Mouse (Mus musculus) limb, embryonic 12.5 days (tissue): ENCODE measurements around the gene Fam83c. TPM values are rescaled to one million over a fixed set of nuclear protein-coding genes. Genes with fewer than 3 reads are reported as not detected.

Experiments
- ATAC-seq: fragments of 200-750 bp; cut with Nextera tagmentation; 2 replicates; pipeline ENCODE4 v1.8.0; 2017; ENCODE audit warnings: low read depth, moderate TSS enrichment; ENCODE audit not compliant: insufficient number of reproducible peaks, insufficient read depth, low FRiP score, low TSS enrichment
- H3K27ac ChIP-seq: fragments of 300-500 bp; sonication (generic); 2 replicates; pipeline ENCODE4 v1.5.1; 2016; ENCODE audit warnings: mild to moderate bottlenecking, moderate library complexity
- H3K27me3 ChIP-seq: fragments of 300-500 bp; sonication (generic); 2 replicates; pipeline ENCODE4 v1.6.1; 2016; ENCODE audit warnings: mild to moderate bottlenecking, moderate library complexity
- H3K36me3 ChIP-seq: fragments of 300-500 bp; sonication (generic); 2 replicates; pipeline ENCODE4 v1.6.1; 2016; ENCODE audit warnings: mild to moderate bottlenecking, moderate library complexity
- H3K4me1 ChIP-seq: fragments of 300-500 bp; sonication (generic); replicated peaks from 2 replicates; pipeline ENCODE4 v1.6.1; 2016
- H3K4me2 ChIP-seq: fragments of 300-500 bp; sonication (generic); 2 replicates; pipeline ENCODE4 v1.6.1; 2016; ENCODE audit warnings: mild to moderate bottlenecking, moderate library complexity
- H3K4me3 ChIP-seq: fragments of 300-500 bp; sonication (generic); replicated peaks from 2 replicates; pipeline ENCODE4 v1.5.1; 2016; ENCODE audit warnings: mild to moderate bottlenecking
- H3K9ac ChIP-seq: fragments of 300-500 bp; sonication (generic); replicated peaks from 2 replicates; pipeline ENCODE4 v1.6.1; 2016; ENCODE audit warnings: mild to moderate bottlenecking, moderate library complexity
- H3K9me3 ChIP-seq: fragments of 300-500 bp; sonication (generic); 2 replicates; pipeline ENCODE4 v1.6.1; 2016; ENCODE audit warnings: mild to moderate bottlenecking, moderate library complexity
- WGBS: fragments of 180-500 bp; shearing (Covaris S2); methylation state at CpG from one replicate; pipeline ENCODE4 v1.1.7; 2016; 5-methylcytosine and 5-hydroxymethylcytosine counted together
- polyA plus RNA-seq: library from polyadenylated mRNA; unstranded; fragments of >200 nt; fragmentation: Nextera tagmentation; extraction: Ambion mirVana; gene quantifications from 2 replicates; pipeline ENCODE4 v1.2.1, GENCODE M21; 2016

Gene Fam83c
- polyA plus RNA-seq, 1 experiment from 2014 or later, result 0.31 TPM

DNA sequence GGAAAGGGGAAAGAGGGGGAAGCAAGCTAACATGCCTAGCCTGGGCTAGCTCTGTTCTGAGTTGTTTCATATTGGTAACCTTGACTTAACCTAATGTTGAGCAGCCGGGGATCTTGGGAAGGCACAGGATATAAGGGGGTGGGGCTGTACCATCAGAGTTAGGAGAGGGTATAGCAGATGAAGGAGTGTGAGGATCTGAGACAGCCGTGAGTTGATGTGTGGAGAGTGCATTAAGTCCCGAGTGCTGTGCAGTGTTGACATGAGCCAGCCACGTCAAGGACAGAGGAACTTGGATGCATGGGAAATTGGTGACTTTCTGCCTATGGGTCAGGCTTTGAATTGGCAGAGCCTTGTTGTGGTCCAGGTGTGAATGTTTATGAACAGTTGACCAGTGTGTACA lies 22.0 kb downstream of the Fam83c start:
- H3K27me3 ChIP-seq, result peaks cover 4% of the 10 kb centered on the region; the same call in 1 of the 2 replicates
- ATAC-seq, result no peak
- 74% methylated on average over 4 of the region's 4 CpGs for whole genome bisulfite sequencing
- H3K36me3 ChIP-seq, result 0 out of 2 replicates have a peak, but pooled peaks cover 2% of the 10 kb centered on the region
- H3K4me1 ChIP-seq, result 0 out of 2 replicates have a peak, but pooled peaks cover 10% of the 10 kb centered on the region
- no peaks in the 10 kb centered on the region for H3K9me3 ChIP-seq
- no peak overlapping the region for H3K9ac ChIP-seq
- no peak overlapping the region for H3K4me2 ChIP-seq
- no peak overlapping the region for H3K4me3 ChIP-seq
- no peak overlapping the region for H3K27ac ChIP-seq

GRCm38 (mm10) chr2:155811821-155812396 lies 22.7 kb downstream of the Fam83c start:
- Histone ChIP-seq H3K36me3 (no peaks in the 10 kb centered on the region), H3K4me3 (no peak overlapping the region), H3K4me2 (no peak overlapping the region), H3K27ac (no peak overlapping the region), H3K27me3 (peaks cover 4% of the 10 kb centered on the region; the same call in 1 of the 2 replicates), H3K4me1 (0 out of 2 replicates have a peak, but pooled peaks cover 9% of the 10 kb centered on the region), H3K9me3 (no peaks in the 10 kb centered on the region), H3K9ac (no peak overlapping the region)
- 34% methylated on average over 16 of the region's 16 CpGs for WGBS
- no peak for ATAC-seq

DNA sequence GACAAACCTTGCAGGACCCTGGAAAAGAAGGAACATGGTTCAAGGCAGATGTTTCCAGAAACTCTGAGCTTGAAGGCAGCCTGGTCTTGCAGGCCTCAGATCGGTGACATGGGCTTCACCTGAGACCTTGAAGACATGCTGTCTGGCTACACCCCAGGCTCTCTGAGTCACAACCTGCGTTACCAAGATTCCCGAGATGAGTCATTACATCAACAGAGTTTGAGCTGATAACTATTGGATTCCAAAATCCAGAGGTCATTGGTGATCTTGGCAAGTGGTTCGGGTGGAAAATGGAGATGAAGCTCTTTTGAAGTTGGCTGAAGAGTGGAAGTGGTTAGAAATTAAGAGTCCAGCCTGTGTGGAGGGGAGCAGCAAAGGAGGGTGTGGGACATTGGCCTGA lies 25.0 kb downstream of the Fam83c start:
- H3K27ac ChIP-seq, result no peak overlapping the region
- no peak overlapping the region for H3K4me3 ChIP-seq
- H3K9ac ChIP-seq, result no peak overlapping the region
- 89% methylated on average over 4 of the region's 4 CpGs for WGBS
- no peaks in the 10 kb centered on the region for H3K36me3 ChIP-seq
- ATAC-seq, result no peak
- H3K4me1 ChIP-seq, result 0 out of 2 replicates have a peak, but pooled peaks cover 2% of the 10 kb centered on the region
- no peak overlapping the region for H3K4me2 ChIP-seq
- peaks cover 4% of the 10 kb centered on the region; the same call in 1 of the 2 replicates for H3K27me3 ChIP-seq
- no peaks in the 10 kb centered on the region for H3K9me3 ChIP-seq

- Histone ChIP-seq H3K27ac (no peak overlapping the region), H3K4me3 (no peak overlapping the region), H3K4me1 (no peaks in the 10 kb centered on the region), H3K36me3 (no peaks in the 10 kb centered on the region), H3K27me3 (peaks cover 4% of the 10 kb centered on the region; the same call in 1 of the 2 replicates), H3K4me2 (no peak overlapping the region), H3K9me3 (no peaks in the 10 kb centered on the region), H3K9ac (no peak overlapping the region)
- WGBS, result 56% methylated on average over 4 of the region's 4 CpGs
- no peak for ATAC-seq
These were observed 27.2 kb downstream of the Fam83c start for GRCm38 (mm10) chr2:155807408-155807807.

GRCm38 (mm10) chr2:155806548-155806947 lies 28.1 kb downstream of the Fam83c start:
- no peaks in the 10 kb centered on the region for H3K4me1 ChIP-seq
- H3K27ac ChIP-seq, result no peak overlapping the region
- no peak overlapping the region for H3K4me2 ChIP-seq
- WGBS, result 70% methylated on average over 5 of the region's 5 CpGs
- peaks cover 4% of the 10 kb centered on the region; the same call in 1 of the 2 replicates for H3K27me3 ChIP-seq
- no peak overlapping the region for H3K9ac ChIP-seq
- no peak for ATAC-seq
- no peak overlapping the region for H3K4me3 ChIP-seq
- no peaks in the 10 kb centered on the region for H3K9me3 ChIP-seq
- H3K36me3 ChIP-seq, result no peaks in the 10 kb centered on the region

GRCm38 (mm10) chr2:155805925-155806255 lies 28.8 kb downstream of the Fam83c start:
- WGBS, result 82% methylated on average over 6 of the region's 6 CpGs
- H3K27me3 ChIP-seq, result peaks cover 4% of the 10 kb centered on the region; the same call in 1 of the 2 replicates
- H3K4me3 ChIP-seq, result no peak overlapping the region
- H3K9ac ChIP-seq, result no peak overlapping the region
- H3K27ac ChIP-seq, result no peak overlapping the region
- no peaks in the 10 kb centered on the region for H3K4me1 ChIP-seq
- no peaks in the 10 kb centered on the region for H3K9me3 ChIP-seq
- H3K36me3 ChIP-seq, result no peaks in the 10 kb centered on the region
- no peak for ATAC-seq
- H3K4me2 ChIP-seq, result no peak overlapping the region

- H3K9ac ChIP-seq, result no peak overlapping the region
- H3K4me3 ChIP-seq, result no peak overlapping the region
- H3K36me3 ChIP-seq, result no peaks in the 10 kb centered on the region
- no peaks in the 10 kb centered on the region for H3K4me1 ChIP-seq
- WGBS, result 46% methylated on average over 6 of the region's 6 CpGs
- no peaks in the 10 kb centered on the region for H3K9me3 ChIP-seq
- no peak for ATAC-seq
- H3K4me2 ChIP-seq, result no peak overlapping the region
- H3K27ac ChIP-seq, result no peak overlapping the region
- peaks cover 4% of the 10 kb centered on the region; the same call in 1 of the 2 replicates for H3K27me3 ChIP-seq
These were observed 29.3 kb downstream of the Fam83c start for GRCm38 (mm10) chr2:155805231-155805924.

GRCm38 (mm10) chr2:155804053-155804452 lies 30.6 kb downstream of the Fam83c start:
- 69% methylated on average over 5 of the region's 5 CpGs for WGBS

GRCm38 (mm10) chr2:155802761-155803160 lies 31.9 kb downstream of the Fam83c start:
- Histone ChIP-seq H3K36me3 (no peaks in the 10 kb centered on the region), H3K9ac (no peak overlapping the region), H3K27ac (no peak overlapping the region), H3K4me1 (no peaks in the 10 kb centered on the region), H3K9me3 (no peaks in the 10 kb centered on the region), H3K27me3 (0 out of 2 replicates have a peak, but pooled peaks cover 4% of the 10 kb centered on the region), H3K4me3 (no peak overlapping the region), H3K4me2 (no peak overlapping the region)
- no peak for ATAC-seq
- 59% methylated on average over 3 of the region's 3 CpGs for WGBS

More at GRCm38 (mm10) chr2:155804053-155804452, 30.6 kb downstream of the Fam83c start:
- no peak for ATAC-seq
- Histone ChIP-seq H3K4me3 (no peak overlapping the region), H3K27ac (no peak overlapping the region), H3K9me3 (no peaks in the 10 kb centered on the region), H3K27me3 (0 out of 2 replicates have a peak, but pooled peaks cover 4% of the 10 kb centered on the region), H3K4me2 (no peak overlapping the region), H3K9ac (no peak overlapping the region), H3K4me1 (no peaks in the 10 kb centered on the region), H3K36me3 (no peaks in the 10 kb centered on the region)

DNA sequence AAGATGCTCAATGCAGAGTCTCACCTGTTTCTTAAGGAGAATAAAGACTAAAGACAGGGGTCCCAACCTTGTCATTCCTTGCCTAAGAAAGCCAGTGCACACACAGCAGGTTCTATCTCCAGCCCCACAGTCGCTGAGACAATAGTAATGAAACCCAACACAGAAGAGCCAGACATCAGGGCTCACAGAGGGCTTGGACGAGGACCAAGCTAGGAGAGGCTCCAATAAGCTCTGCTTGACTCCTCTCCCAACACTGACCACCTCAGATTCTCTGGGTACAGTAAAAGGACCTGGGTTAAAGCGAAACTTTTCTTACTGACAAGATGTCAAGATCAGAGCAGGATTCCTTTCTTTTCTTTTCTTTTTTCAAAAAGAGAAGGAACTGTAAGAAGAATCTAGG lies 36.0 kb downstream of the Fam83c start:
- WGBS, result 62% methylated on average over 3 of the region's 3 CpGs
- Histone ChIP-seq H3K4me3 (no peak overlapping the region), H3K4me2 (no peak overlapping the region), H3K9ac (no peak overlapping the region), H3K27ac (no peak overlapping the region), H3K36me3 (no peaks in the 10 kb centered on the region), H3K9me3 (no peaks in the 10 kb centered on the region), H3K4me1 (no peaks in the 10 kb centered on the region), H3K27me3 (no peaks in the 10 kb centered on the region)
- no peak for ATAC-seq

- 81% methylated on average over 12 of the region's 12 CpGs for WGBS
- H3K27ac ChIP-seq, result no peak overlapping the region
- H3K9me3 ChIP-seq, result no peaks in the 10 kb centered on the region
- no peaks in the 10 kb centered on the region for H3K36me3 ChIP-seq
- ATAC-seq, result no peak
- H3K9ac ChIP-seq, result no peak overlapping the region
- no peak overlapping the region for H3K4me3 ChIP-seq
- no peak overlapping the region for H3K4me2 ChIP-seq
- peaks cover 2% of the 10 kb centered on the region; the same call in 1 of the 2 replicates for H3K27me3 ChIP-seq
- H3K4me1 ChIP-seq, result peaks cover 7% of the 10 kb centered on the region; the same call in 1 of the 2 replicates
These were observed 39.8 kb downstream of the Fam83c start for GRCm38 (mm10) chr2:155794674-155795445.
